Mouse (Mus musculus) hindbrain, embryonic 12.5 days (tissue): ENCODE data around the gene Fzd7. TPM values are rescaled to one million over a fixed set of nuclear protein-coding genes. Genes with fewer than 3 reads are reported as not detected.
A peak's percentile ranks its signal among the peaks of the same experiment; 100 is the strongest.

Experiments
- ATAC-seq: fragments of 200-750 bp; cut with Nextera tagmentation; 2 replicates; pipeline ENCODE4 v1.8.0; 2017; ENCODE audit warnings: moderate TSS enrichment; ENCODE audit not compliant: low FRiP score
- H3K27ac ChIP-seq: fragments of 300-500 bp; sonication (generic); 2 replicates; pipeline ENCODE4 v1.5.1; 2016; ENCODE audit warnings: mild to moderate bottlenecking
- H3K27me3 ChIP-seq: fragments of 300-500 bp; sonication (generic); 2 replicates; pipeline ENCODE4 v1.6.1; 2016; ENCODE audit warnings: mild to moderate bottlenecking
- H3K36me3 ChIP-seq: fragments of 300-500 bp; sonication (generic); 2 replicates; pipeline ENCODE4 v1.6.1; 2016; ENCODE audit warnings: mild to moderate bottlenecking
- H3K4me1 ChIP-seq: fragments of 300-500 bp; sonication (generic); 2 replicates; pipeline ENCODE4 v1.6.1; 2016
- H3K4me2 ChIP-seq: fragments of 300-500 bp; sonication (generic); replicated peaks from 2 replicates; pipeline ENCODE4 v1.6.1; 2016; ENCODE audit warnings: mild to moderate bottlenecking
- H3K4me3 ChIP-seq: fragments of 300-500 bp; sonication (generic); 2 replicates; pipeline ENCODE4 v1.5.1; 2016; ENCODE audit warnings: mild to moderate bottlenecking
- H3K9ac ChIP-seq: fragments of 300-500 bp; sonication (generic); 2 replicates; pipeline ENCODE4 v1.6.1; 2016; ENCODE audit warnings: mild to moderate bottlenecking, moderate library complexity
- H3K9me3 ChIP-seq: fragments of 300-500 bp; sonication (generic); replicated peaks from 2 replicates; pipeline ENCODE4 v1.6.1; 2016; ENCODE audit warnings: mild to moderate bottlenecking
- WGBS: fragments of 180-500 bp; shearing (Covaris S2); methylation state at CpG from one replicate; pipeline ENCODE4 v1.1.7; 2016; 5-methylcytosine and 5-hydroxymethylcytosine counted together
- polyA plus RNA-seq: library from polyadenylated mRNA; unstranded; fragments of >200 nt; fragmentation: Nextera tagmentation; extraction: Ambion mirVana; gene quantifications from 2 replicates; pipeline ENCODE4 v1.2.1, GENCODE M21; 2016

The Fzd7 gene
- polyA plus RNA-seq, 1 experiment from 2014 or later = 19.0 TPM

- Histone ChIP-seq H3K4me1 (peaks cover 30% of the 10 kb centered on the region), H3K27me3 (peaks cover 2% of the 10 kb centered on the region; the same call in 1 of the 2 replicates), H3K4me2 (peak overlapping the region; percentile 24), H3K4me3 (0 out of 2 replicates have a peak overlapping the region, but pooled peaks have one; percentile 6), H3K9me3 (no peaks in the 10 kb centered on the region), H3K9ac (no peak overlapping the region), H3K36me3 (no peaks in the 10 kb centered on the region), H3K27ac (peak overlapping the region; percentile 64)
- WGBS = 19% methylated on average over 11 of the region's 11 CpGs
- no peak for ATAC-seq
Observed at GRCm38 (mm10) chr1:59449423-59449822, 32.8 kb upstream of the Fzd7 start.

GRCm38 (mm10) chr1:59450896-59451295, 31.3 kb upstream of the Fzd7 start:
- peaks cover 28% of the 10 kb centered on the region for H3K4me1 ChIP-seq
- H3K27me3 ChIP-seq = peaks cover 2% of the 10 kb centered on the region; the same call in 1 of the 2 replicates
- no peak overlapping the region for H3K27ac ChIP-seq

GRCm38 (mm10) chr1:59451584-59451983, 30.6 kb upstream of the Fzd7 start:
- Histone ChIP-seq H3K4me3 (no peak overlapping the region), H3K9me3 (no peaks in the 10 kb centered on the region), H3K27me3 (peaks cover 2% of the 10 kb centered on the region; the same call in 1 of the 2 replicates), H3K4me2 (no peak overlapping the region), H3K36me3 (no peaks in the 10 kb centered on the region), H3K27ac (no peak overlapping the region), H3K4me1 (peaks cover 28% of the 10 kb centered on the region), H3K9ac (no peak overlapping the region)
- WGBS = 5% methylated on average over 9 of the region's 9 CpGs
- no peak for ATAC-seq

More at GRCm38 (mm10) chr1:59450896-59451295, 31.3 kb upstream of the Fzd7 start:
- Histone ChIP-seq H3K4me2 (no peak overlapping the region), H3K9ac (no peak overlapping the region), H3K4me3 (no peak overlapping the region), H3K9me3 (no peaks in the 10 kb centered on the region), H3K36me3 (no peaks in the 10 kb centered on the region)
- WGBS = 72% methylated on average over 11 of the region's 11 CpGs
- no peak for ATAC-seq

GRCm38 (mm10) chr1:59456825-59457224, 25.4 kb upstream of the Fzd7 start:
- H3K4me1 ChIP-seq = peaks cover 11% of the 10 kb centered on the region
- H3K27ac ChIP-seq = no peak overlapping the region
- ATAC-seq = no peak
- H3K4me2 ChIP-seq = no peak overlapping the region
- no peaks in the 10 kb centered on the region for H3K36me3 ChIP-seq
- H3K27me3 ChIP-seq = no peaks in the 10 kb centered on the region
- WGBS = 11% methylated on average over 3 of the region's 3 CpGs
- no peaks in the 10 kb centered on the region for H3K9me3 ChIP-seq
- H3K9ac ChIP-seq = no peak overlapping the region
- H3K4me3 ChIP-seq = no peak overlapping the region

GRCm38 (mm10) chr1:59457873-59458272, 24.4 kb upstream of the Fzd7 start:
- H3K4me2 ChIP-seq = no peak overlapping the region
- H3K27me3 ChIP-seq = no peaks in the 10 kb centered on the region
- H3K9me3 ChIP-seq = no peaks in the 10 kb centered on the region
- no peak overlapping the region for H3K4me3 ChIP-seq
- WGBS = 74% methylated on average over 4 of the region's 4 CpGs
- no peak overlapping the region for H3K27ac ChIP-seq
- H3K9ac ChIP-seq = no peak overlapping the region
- no peaks in the 10 kb centered on the region for H3K36me3 ChIP-seq
- no peak for ATAC-seq
- peaks cover 11% of the 10 kb centered on the region for H3K4me1 ChIP-seq

- 19% methylated on average over 8 of the region's 8 CpGs for WGBS
- no peaks in the 10 kb centered on the region for H3K9me3 ChIP-seq
- no peak overlapping the region for H3K9ac ChIP-seq
- H3K4me3 ChIP-seq = no peak overlapping the region
- H3K4me2 ChIP-seq = no peak overlapping the region
- H3K27ac ChIP-seq = 0 out of 2 replicates have a peak overlapping the region, but pooled peaks have one; percentile 2
- no peak for ATAC-seq
- no peaks in the 10 kb centered on the region for H3K36me3 ChIP-seq
- no peaks in the 10 kb centered on the region for H3K27me3 ChIP-seq
- peaks cover 13% of the 10 kb centered on the region for H3K4me1 ChIP-seq
Observed at GRCm38 (mm10) chr1:59458886-59459285, 23.3 kb upstream of the Fzd7 start.

- Histone ChIP-seq H3K36me3 (no peaks in the 10 kb centered on the region), H3K9ac (no peak overlapping the region), H3K27ac (peak overlapping the region; percentile 76), H3K4me2 (no peak overlapping the region), H3K4me3 (no peak overlapping the region), H3K9me3 (no peaks in the 10 kb centered on the region), H3K4me1 (peaks cover 26% of the 10 kb centered on the region), H3K27me3 (no peaks in the 10 kb centered on the region)
- ATAC-seq = peak; percentile 53; the same call in 1 of the 2 replicates
- 27% methylated on average over 17 of the region's 17 CpGs for WGBS
Observed at GRCm38 (mm10) chr1:59464696-59465639, 17.3 kb upstream of the Fzd7 start.

- H3K27me3 ChIP-seq = no peaks in the 10 kb centered on the region
- ATAC-seq = peak; percentile 30; the same call in 1 of the 2 replicates
- H3K9ac ChIP-seq = no peak overlapping the region
- H3K27ac ChIP-seq = peak overlapping the region; percentile 76
- WGBS = 60% methylated on average over 9 of the region's 9 CpGs
- H3K4me1 ChIP-seq = peaks cover 26% of the 10 kb centered on the region
- no peak overlapping the region for H3K4me2 ChIP-seq
- no peak overlapping the region for H3K4me3 ChIP-seq
- H3K36me3 ChIP-seq = no peaks in the 10 kb centered on the region
- H3K9me3 ChIP-seq = no peaks in the 10 kb centered on the region
Observed at GRCm38 (mm10) chr1:59465640-59466008, 16.6 kb upstream of the Fzd7 start.

GRCm38 (mm10) chr1:59469170-59469569, 13.1 kb upstream of the Fzd7 start:
- WGBS = 29% methylated on average over 4 of the region's 4 CpGs
- ATAC-seq = no peak
- peaks cover 42% of the 10 kb centered on the region for H3K4me1 ChIP-seq

GRCm38 (mm10) chr1:59470766-59471165, 11.5 kb upstream of the Fzd7 start:
- WGBS = 47% methylated on average over 4 of the region's 4 CpGs
- Histone ChIP-seq H3K4me3 (no peak overlapping the region), H3K27me3 (0 out of 2 replicates have a peak, but pooled peaks cover 2% of the 10 kb centered on the region), H3K4me1 (peaks cover 28% of the 10 kb centered on the region), H3K36me3 (no peaks in the 10 kb centered on the region), H3K9ac (no peak overlapping the region), H3K9me3 (no peaks in the 10 kb centered on the region), H3K27ac (no peak overlapping the region), H3K4me2 (no peak overlapping the region)
- ATAC-seq = no peak

More at GRCm38 (mm10) chr1:59469170-59469569, 13.1 kb upstream of the Fzd7 start:
- Histone ChIP-seq H3K27me3 (no peaks in the 10 kb centered on the region), H3K9ac (no peak overlapping the region), H3K4me3 (no peak overlapping the region), H3K27ac (no peak overlapping the region), H3K4me2 (no peak overlapping the region), H3K36me3 (no peaks in the 10 kb centered on the region), H3K9me3 (no peaks in the 10 kb centered on the region)

GRCm38 (mm10) chr1:59472368-59473180, 9.7 kb upstream of the Fzd7 start:
- H3K4me1 ChIP-seq = peaks cover 21% of the 10 kb centered on the region
- H3K4me3 ChIP-seq = no peak overlapping the region
- H3K9ac ChIP-seq = no peak overlapping the region
- no peak overlapping the region for H3K27ac ChIP-seq
- H3K36me3 ChIP-seq = no peaks in the 10 kb centered on the region
- ATAC-seq = no peak
- no peaks in the 10 kb centered on the region for H3K9me3 ChIP-seq
- H3K4me2 ChIP-seq = no peak overlapping the region
- 16% methylated on average over 10 of the region's 11 CpGs for WGBS
- H3K27me3 ChIP-seq = peaks cover 2% of the 10 kb centered on the region; the same call in 1 of the 2 replicates

GRCm38 (mm10) chr1:59473181-59473555, 9.1 kb upstream of the Fzd7 start:
- no peak for ATAC-seq
- H3K36me3 ChIP-seq = no peaks in the 10 kb centered on the region
- H3K4me1 ChIP-seq = peaks cover 21% of the 10 kb centered on the region
- no peak overlapping the region for H3K4me2 ChIP-seq
- WGBS = 13% methylated on average over 4 of the region's 4 CpGs
- peaks cover 2% of the 10 kb centered on the region; the same call in 1 of the 2 replicates for H3K27me3 ChIP-seq
- H3K27ac ChIP-seq = no peak overlapping the region
- no peak overlapping the region for H3K4me3 ChIP-seq
- no peaks in the 10 kb centered on the region for H3K9me3 ChIP-seq
- H3K9ac ChIP-seq = no peak overlapping the region
